Mouse (Mus musculus): ENCODE results near the gene Cyp2w1. TPM values are rescaled to one million over a fixed set of nuclear protein-coding genes. Genes with fewer than 3 reads are reported as not detected.

Gene Cyp2w1
- not detected in 2 replicates for polyA plus RNA-seq (2014; fragmentation: Nextera tagmentation; extraction: Ambion mirVana)

- ATAC-seq (replicated peaks; ENCODE audit: low FRiP score) (no peak), DNase-seq (ENCODE audit: low spot score) (no peak)
- Histone ChIP-seq H3K9me3 (ENCODE audit: control insufficient read depth, low read length) (no peaks in the 10 kb centered on the region), H3K9ac (ENCODE audit: low read depth, low read length) (no peak within 1 kb of the TSS), H3K4me1 (replicated peaks; ENCODE audit: control insufficient read depth, insufficient read depth, low read length) (peaks cover 12% of the 10 kb centered on the region), H3K4me3 (ENCODE audit: low read depth, low read length) (no peak within 1 kb of the TSS), H3K27me3 (replicated peaks; ENCODE audit: control insufficient read depth, insufficient read depth, low read length) (no peaks in the 10 kb centered on the region; the same call in 1 of the 2 replicates), H3K4me2 (no peak within 1 kb of the TSS), H3K27ac (ENCODE audit: low read depth, low read length) (no peak within 1 kb of the TSS), H3K36me3 (ENCODE audit: control insufficient read depth, insufficient read depth, low read length) (no peaks in the 10 kb centered on the region)
- WGBS = 47% methylated on average over 6 of the region's 6 CpGs
Observed at GRCm38 (mm10) chr5:139352317-139352716, at the start of gene Cyp2w1. Gene Cyp2w1, plus strand, starts transcription at chr5:139352617.

- 85% methylated on average over 9 of the region's 9 CpGs for WGBS
- Histone ChIP-seq H3K4me2 (no peak overlapping the region), H3K9me3 (ENCODE audit: control insufficient read depth, low read length) (no peaks in the 10 kb centered on the region), H3K4me3 (ENCODE audit: low read depth, low read length) (no peak overlapping the region), H3K27ac (ENCODE audit: low read depth, low read length) (no peak overlapping the region), H3K27me3 (replicated peaks; ENCODE audit: control insufficient read depth, insufficient read depth, low read length) (no peaks in the 10 kb centered on the region), H3K36me3 (ENCODE audit: control insufficient read depth, insufficient read depth, low read length) (no peaks in the 10 kb centered on the region), H3K9ac (ENCODE audit: low read depth, low read length) (no peak overlapping the region), H3K4me1 (replicated peaks; ENCODE audit: control insufficient read depth, insufficient read depth, low read length) (peaks cover 13% of the 10 kb centered on the region)
- ATAC-seq (replicated peaks; ENCODE audit: low FRiP score) (no peak), DNase-seq (ENCODE audit: low spot score) (no peak)
Observed at GRCm38 (mm10) chr5:139303646-139304061, 48.8 kb upstream of the Cyp2w1 start.

- ATAC-seq (replicated peaks; ENCODE audit: low FRiP score) (no peak), DNase-seq (ENCODE audit: low spot score) (no peak)
- H3K36me3 ChIP-seq (ENCODE audit: control insufficient read depth, insufficient read depth, low read length) = no peaks in the 10 kb centered on the region
- H3K9ac ChIP-seq (ENCODE audit: low read depth, low read length) = no peak overlapping the region
- H3K4me3 ChIP-seq (ENCODE audit: low read depth, low read length) = no peak overlapping the region
- WGBS = 68% methylated on average over 3 of the region's 3 CpGs
- H3K27me3 ChIP-seq (replicated peaks; ENCODE audit: control insufficient read depth, insufficient read depth, low read length) = no peaks in the 10 kb centered on the region
- no peaks in the 10 kb centered on the region for H3K9me3 ChIP-seq (ENCODE audit: control insufficient read depth, low read length)
- no peak overlapping the region for H3K4me2 ChIP-seq
- no peaks in the 10 kb centered on the region; the same call in none of the 2 replicates for H3K4me1 ChIP-seq (replicated peaks; ENCODE audit: control insufficient read depth, insufficient read depth, low read length)
- H3K27ac ChIP-seq (ENCODE audit: low read depth, low read length) = no peak overlapping the region
Observed at GRCm38 (mm10) chr5:139309946-139310345, 42.5 kb upstream of the Cyp2w1 start.

- Histone ChIP-seq H3K4me1 (replicated peaks; ENCODE audit: control insufficient read depth, insufficient read depth, low read length) (no peaks in the 10 kb centered on the region; the same call in none of the 2 replicates), H3K27ac (ENCODE audit: low read depth, low read length) (no peak overlapping the region), H3K9me3 (ENCODE audit: control insufficient read depth, low read length) (no peaks in the 10 kb centered on the region), H3K36me3 (ENCODE audit: control insufficient read depth, insufficient read depth, low read length) (no peaks in the 10 kb centered on the region), H3K27me3 (replicated peaks; ENCODE audit: control insufficient read depth, insufficient read depth, low read length) (no peaks in the 10 kb centered on the region), H3K4me3 (ENCODE audit: low read depth, low read length) (no peak overlapping the region), H3K4me2 (no peak overlapping the region), H3K9ac (ENCODE audit: low read depth, low read length) (no peak overlapping the region)
- no peak for ATAC-seq (replicated peaks; ENCODE audit: low FRiP score)
- WGBS = 92% methylated on average over 4 of the region's 4 CpGs
- DNase-seq (ENCODE audit: low spot score) = no peak
Observed at GRCm38 (mm10) chr5:139310477-139310876, 41.9 kb upstream of the Cyp2w1 start.

- H3K27me3 ChIP-seq (replicated peaks; ENCODE audit: control insufficient read depth, insufficient read depth, low read length) = no peaks in the 10 kb centered on the region
- DNase-seq (ENCODE audit: low spot score) (no peak), ATAC-seq (replicated peaks; ENCODE audit: low FRiP score) (no peak)
- H3K9me3 ChIP-seq (ENCODE audit: control insufficient read depth, low read length) = no peaks in the 10 kb centered on the region
- no peaks in the 10 kb centered on the region; the same call in none of the 2 replicates for H3K4me1 ChIP-seq (replicated peaks; ENCODE audit: control insufficient read depth, insufficient read depth, low read length)
- H3K9ac ChIP-seq (ENCODE audit: low read depth, low read length) = no peak overlapping the region
- H3K36me3 ChIP-seq (ENCODE audit: control insufficient read depth, insufficient read depth, low read length) = no peaks in the 10 kb centered on the region
- H3K4me2 ChIP-seq = no peak overlapping the region
- H3K27ac ChIP-seq (ENCODE audit: low read depth, low read length) = no peak overlapping the region
- H3K4me3 ChIP-seq (ENCODE audit: low read depth, low read length) = no peak overlapping the region
- 88% methylated on average over 9 of the region's 9 CpGs for WGBS
Observed at GRCm38 (mm10) chr5:139311822-139312221, 40.6 kb upstream of the Cyp2w1 start.

GRCm38 (mm10) chr5:139313536-139313935 is 38.9 kb upstream of the Cyp2w1 start:
- Histone ChIP-seq H3K9me3 (ENCODE audit: control insufficient read depth, low read length) (no peaks in the 10 kb centered on the region), H3K4me2 (no peak overlapping the region), H3K4me3 (ENCODE audit: low read depth, low read length) (no peak overlapping the region), H3K36me3 (ENCODE audit: control insufficient read depth, insufficient read depth, low read length) (no peaks in the 10 kb centered on the region), H3K9ac (ENCODE audit: low read depth, low read length) (no peak overlapping the region), H3K4me1 (replicated peaks; ENCODE audit: control insufficient read depth, insufficient read depth, low read length) (peaks cover 3% of the 10 kb centered on the region), H3K27ac (ENCODE audit: low read depth, low read length) (no peak overlapping the region), H3K27me3 (replicated peaks; ENCODE audit: control insufficient read depth, insufficient read depth, low read length) (no peaks in the 10 kb centered on the region)
- DNase-seq (ENCODE audit: low spot score) (no peak), ATAC-seq (replicated peaks; ENCODE audit: low FRiP score) (no peak)
- WGBS = 80% methylated on average over 9 of the region's 9 CpGs

- Histone ChIP-seq H3K36me3 (ENCODE audit: control insufficient read depth, insufficient read depth, low read length) (no peaks in the 10 kb centered on the region), H3K4me1 (replicated peaks; ENCODE audit: control insufficient read depth, insufficient read depth, low read length) (peaks cover 3% of the 10 kb centered on the region), H3K9ac (ENCODE audit: low read depth, low read length) (no peak overlapping the region), H3K9me3 (ENCODE audit: control insufficient read depth, low read length) (no peaks in the 10 kb centered on the region), H3K27me3 (replicated peaks; ENCODE audit: control insufficient read depth, insufficient read depth, low read length) (no peaks in the 10 kb centered on the region), H3K4me3 (ENCODE audit: low read depth, low read length) (no peak overlapping the region), H3K27ac (ENCODE audit: low read depth, low read length) (no peak overlapping the region), H3K4me2 (no peak overlapping the region)
- ATAC-seq (replicated peaks; ENCODE audit: low FRiP score) = no peak
- DNase-seq (ENCODE audit: low spot score) = no peak
- 85% methylated on average over 12 of the region's 12 CpGs for WGBS
Observed at GRCm38 (mm10) chr5:139314941-139315642, 37.3 kb upstream of the Cyp2w1 start.

GRCm38 (mm10) chr5:139316982-139317675 is 35.3 kb upstream of the Cyp2w1 start:
- Histone ChIP-seq H3K4me3 (ENCODE audit: low read depth, low read length) (no peak overlapping the region), H3K4me1 (replicated peaks; ENCODE audit: control insufficient read depth, insufficient read depth, low read length) (peaks cover 3% of the 10 kb centered on the region; the same call in 1 of the 2 replicates), H3K27ac (ENCODE audit: low read depth, low read length) (peak overlapping the region; percentile 49; the same call in 1 of the 2 replicates), H3K36me3 (ENCODE audit: control insufficient read depth, insufficient read depth, low read length) (no peaks in the 10 kb centered on the region), H3K4me2 (no peak overlapping the region), H3K9me3 (ENCODE audit: control insufficient read depth, low read length) (no peaks in the 10 kb centered on the region), H3K27me3 (replicated peaks; ENCODE audit: control insufficient read depth, insufficient read depth, low read length) (no peaks in the 10 kb centered on the region), H3K9ac (ENCODE audit: low read depth, low read length) (no peak overlapping the region)
- DNase-seq (ENCODE audit: low spot score) (no peak), ATAC-seq (replicated peaks; ENCODE audit: low FRiP score) (peak; percentile 52)
- WGBS = 70% methylated on average over 6 of the region's 6 CpGs
